Mouse (Mus musculus) CH12.LX (cell line): ENCODE measurements at regions not wholly inside any gene's neighbourhood (a gene's known extent, or its start where the extent isn't known, plus 50 kb on each side); places are given as distances from the start of the nearest gene placed in this dataset.

Source experiments
- DNase-seq: peaks from one replicate; pipeline ENCODE4 v3.0.0-alpha.2; 2013; ENCODE audit errors: extremely low read depth
- H3K27ac ChIP-seq: 2 replicates; pipeline ENCODE4 v1.5.1; 2012; ENCODE audit warnings: low read depth, mild to moderate bottlenecking, control low read depth, moderate library complexity; ENCODE audit not compliant: insufficient read depth
- H3K27me3 ChIP-seq: replicated peaks from 2 replicates; pipeline ENCODE3; 2012; ENCODE audit warnings: inconsistent platforms
- H3K36me3 ChIP-seq, 2 experiments: replicated peaks in 1 of 2; 2 replicates each; pipeline versions ENCODE3 to v1.6.1; 2012; ENCODE audit warnings: inconsistent platforms in 1 of 2, low read length in 1 of 2, mild to moderate bottlenecking in 1 of 2, mixed read lengths in 1 of 2, moderate library complexity in 1 of 2; ENCODE audit not compliant: control insufficient read depth in 1 of 2, insufficient read depth in 1 of 2
- H3K4me1 ChIP-seq, 2 experiments: 2 replicates each; pipeline ENCODE4 v1.6.1; 2012; ENCODE audit warnings: inconsistent platforms in 1 of 2, moderate library complexity in 1 of 2; ENCODE audit not compliant: insufficient read depth in 2 of 2, control insufficient read depth in 1 of 2
- H3K4me2 ChIP-seq: 2 replicates; pipeline ENCODE4 v1.6.1; 2012; ENCODE audit warnings: low read depth, mild to moderate bottlenecking, control low read depth; ENCODE audit not compliant: poor library complexity, insufficient read depth, severe bottlenecking
- H3K4me3 ChIP-seq, 3 experiments: fragments of 150-350 bp in 1 of 3; sonication (generic) in 1 of 3; replicated peaks in 1 of 3; 2 replicates each; pipeline versions ENCODE3 to v1.5.1; 2011 to 2012; ENCODE audit warnings: low read depth in 2 of 3, low read length in 2 of 3, mild to moderate bottlenecking in 2 of 3, moderate library complexity in 2 of 3, control low read depth in 1 of 3, improper control_type of control experiment in 1 of 3, inconsistent platforms in 1 of 3, mixed read lengths in 1 of 3; ENCODE audit not compliant: poor library complexity in 1 of 3
- H3K79me2 ChIP-seq: replicated peaks from 2 replicates; pipeline ENCODE4 v1.6.1; 2012; ENCODE audit warnings: mild to moderate bottlenecking, moderate library complexity; ENCODE audit not compliant: control insufficient read depth, poor library complexity, insufficient read depth, severe bottlenecking; ENCODE audit errors: extremely low read depth
- H3K9ac ChIP-seq: 2 replicates; pipeline ENCODE4 v1.6.1; 2012; ENCODE audit warnings: low read depth, mild to moderate bottlenecking, control low read depth, moderate library complexity; ENCODE audit not compliant: insufficient read depth
- H3K9me3 ChIP-seq: replicated peaks from 2 replicates; pipeline ENCODE3; 2012; ENCODE audit warnings: low read length, inconsistent platforms, mixed read lengths
- BHLHE40 ChIP-seq: IDR thresholded peaks from 2 replicates; pipeline ENCODE4 v1.6.1; 2011; ENCODE audit warnings: mild to moderate bottlenecking, low read depth, low read length, improper control_type of control experiment
- CHD1 ChIP-seq: IDR thresholded peaks from 2 replicates; pipeline ENCODE4 v1.6.1; 2012; ENCODE audit warnings: low read depth, low read length, improper control_type of control experiment, inconsistent platforms
- ELF1 ChIP-seq: IDR thresholded peaks from 2 replicates; pipeline ENCODE4 v1.6.1; 2014; ENCODE audit warnings: low read depth, mild to moderate bottlenecking, inconsistent platforms, low read length, improper control_type of control experiment
- ETS1 ChIP-seq: conservative IDR thresholded peaks from 2 replicates; pipeline ENCODE4 v1.6.1; 2012; ENCODE audit warnings: low read depth, mild to moderate bottlenecking, inconsistent platforms, low read length, improper control_type of control experiment, moderate library complexity
- GABPA ChIP-seq: IDR thresholded peaks from 2 replicates; pipeline ENCODE4 v1.6.1; 2012; ENCODE audit warnings: low read depth, low read length, improper control_type of control experiment, inconsistent platforms; ENCODE audit not compliant: insufficient replicate concordance
- JUN ChIP-seq: IDR thresholded peaks from 2 replicates; pipeline ENCODE4 v1.6.1; 2011; ENCODE audit warnings: low read depth, mild to moderate bottlenecking, low read length, improper control_type of control experiment, moderate library complexity; ENCODE audit not compliant: insufficient read depth
- JUND ChIP-seq: conservative IDR thresholded peaks from 2 replicates; pipeline ENCODE4 v1.6.1; 2011; ENCODE audit warnings: low read depth, low read length, improper control_type of control experiment
- KAT2A ChIP-seq: IDR thresholded peaks from 2 replicates; pipeline ENCODE4 v1.6.1; 2012; ENCODE audit warnings: low read length, improper control_type of control experiment, inconsistent platforms; ENCODE audit not compliant: insufficient replicate concordance
- MAFK ChIP-seq: IDR thresholded peaks from 2 replicates; pipeline ENCODE4 v1.6.1; 2011; ENCODE audit warnings: low read length, improper control_type of control experiment; ENCODE audit not compliant: insufficient replicate concordance
- MAX ChIP-seq: IDR thresholded peaks from 2 replicates; pipeline ENCODE4 v1.6.1; 2011; ENCODE audit warnings: low read length, improper control_type of control experiment
- MAZ ChIP-seq: IDR thresholded peaks from 2 replicates; pipeline ENCODE4 v1.6.1; 2012; ENCODE audit warnings: low read depth, mild to moderate bottlenecking, inconsistent platforms, low read length, improper control_type of control experiment, moderate library complexity
- MYC ChIP-seq: IDR thresholded peaks from 2 replicates; pipeline ENCODE4 v1.6.1; 2011; ENCODE audit warnings: low read depth, mild to moderate bottlenecking, improper control_type of control experiment, low read length
- NELFE ChIP-seq: IDR thresholded peaks from 2 replicates; pipeline ENCODE4 v1.6.1; 2011; ENCODE audit warnings: low read depth, low read length, improper control_type of control experiment
- PAX5 ChIP-seq: IDR thresholded peaks from 2 replicates; pipeline ENCODE4 v1.6.1; 2012; ENCODE audit warnings: low read length, inconsistent platforms, mixed read lengths
- POLR2AphosphoS2 ChIP-seq: IDR thresholded peaks from 2 replicates; pipeline ENCODE4 v1.6.1; 2011; ENCODE audit warnings: low read depth, low read length, improper control_type of control experiment
- RAD21 ChIP-seq: IDR thresholded peaks from 2 replicates; pipeline ENCODE4 v1.6.1; 2011; ENCODE audit warnings: low read depth, mild to moderate bottlenecking, low read length, improper control_type of control experiment, moderate library complexity
- RCOR1 ChIP-seq: conservative IDR thresholded peaks from 2 replicates; pipeline ENCODE4 v1.6.1; 2012; ENCODE audit warnings: low read depth, mild to moderate bottlenecking, inconsistent platforms, low read length, improper control_type of control experiment
- TCF12 ChIP-seq: IDR thresholded peaks from 2 replicates; pipeline ENCODE4 v1.6.1; 2014; ENCODE audit warnings: low read depth, mild to moderate bottlenecking, inconsistent platforms, low read length, improper control_type of control experiment
- UBTF ChIP-seq: IDR thresholded peaks from 2 replicates; pipeline ENCODE4 v1.6.1; 2012; ENCODE audit warnings: low read depth, mild to moderate bottlenecking, inconsistent platforms, low read length, improper control_type of control experiment, moderate library complexity
- USF2 ChIP-seq: conservative IDR thresholded peaks from 2 replicates; pipeline ENCODE4 v1.6.1; 2011; ENCODE audit warnings: low read depth, low read length, improper control_type of control experiment
- ZC3H11A ChIP-seq: IDR thresholded peaks from 2 replicates; pipeline ENCODE4 v1.6.1; 2012; ENCODE audit warnings: low read depth, mild to moderate bottlenecking, inconsistent platforms, low read length, improper control_type of control experiment
- dilution Hi-C: fragments of 300-500 bp; cut with MboI; formaldehyde crosslinking; loops from 2 replicates; pipeline ENCODE4 v1.14.3; 2020; ENCODE audit warnings: low sequenced_read_pairs; ENCODE audit not compliant: extremely low pct_unique_long_range_greater_than_20kb, extremely low pct_ligation_motif_present
- in situ Hi-C: fragments of 300-500 bp; cut with MboI; formaldehyde crosslinking; loops from 3 replicates; pipeline ENCODE4 v1.14.3; 2019; ENCODE audit warnings: low sequenced_read_pairs, low pct_ligation_motif_present, low pct_unique_long_range_greater_than_20kb, mixed read lengths

- H3K4me1 ChIP-seq: no peaks in the 10 kb centered on the region
- H3K4me3 ChIP-seq: no peak overlapping the region
- in situ Hi-C loops (no loop called here), dilution Hi-C loops (no loop called here)
- no peak overlapping the region for H3K9ac ChIP-seq
- no peak for DNase-seq
- peaks cover 13% of the 10 kb centered on the region for H3K9me3 ChIP-seq
- H3K27me3 ChIP-seq: no peaks in the 10 kb centered on the region
- H3K27ac ChIP-seq: no peak overlapping the region
- no peak overlapping the region for H3K4me2 ChIP-seq
- no peak for TF ChIP-seq BHLHE40
- no peak for TF ChIP-seq USF2
- TF ChIP-seq MYC: no peak
- TF ChIP-seq RCOR1: no peak
- TF ChIP-seq CHD1: no peak
- no peak for TF ChIP-seq PAX5
- TF ChIP-seq MAFK: no peak
- TF ChIP-seq ETS1: no peak
- no peak for TF ChIP-seq ZC3H11A
- TF ChIP-seq KAT2A: no peak
- TF ChIP-seq NELFE: no peak
- TF ChIP-seq MAX: no peak
- TF ChIP-seq TCF12: no peak
- TF ChIP-seq JUND: no peak
- TF ChIP-seq UBTF: no peak
- no peak for TF ChIP-seq POLR2AphosphoS2
- no peak for TF ChIP-seq JUN
- no peak for TF ChIP-seq MAZ
- no peak for TF ChIP-seq ELF1
- no peak for TF ChIP-seq RAD21
- no peaks in the 10 kb centered on the region for H3K79me2 ChIP-seq
- H3K36me3 ChIP-seq: no peaks in the 10 kb centered on the region
These were observed 331.2 kb upstream of the Zfp462 start for GRCm38 (mm10) chr4:54613611-54614010.

DNA sequence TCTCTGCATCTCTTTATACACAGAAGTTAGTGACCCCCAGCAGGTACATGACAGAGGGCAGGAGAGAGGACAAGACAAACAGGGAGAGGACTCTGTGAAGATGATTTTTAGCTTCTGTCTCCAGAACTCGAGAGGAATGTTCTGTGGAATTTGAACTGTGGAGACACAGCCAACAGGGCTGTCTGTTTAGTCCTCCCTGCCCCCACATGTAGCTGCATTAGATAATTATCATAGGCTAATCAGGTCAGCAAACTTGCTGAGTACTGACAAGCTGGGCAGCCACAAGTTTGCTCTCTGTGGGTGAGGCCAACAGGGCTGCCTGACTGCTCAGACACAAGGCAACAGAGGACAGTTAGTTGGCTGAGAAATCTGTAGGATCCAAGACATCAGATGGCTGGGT is 329.0 kb upstream of the Zfp462 start:
- H3K4me2 ChIP-seq: no peak overlapping the region
- no peaks in the 10 kb centered on the region for H3K27me3 ChIP-seq
- H3K79me2 ChIP-seq: no peaks in the 10 kb centered on the region
- H3K9me3 ChIP-seq: peaks cover 11% of the 10 kb centered on the region
- H3K4me1 ChIP-seq: no peaks in the 10 kb centered on the region
- in situ Hi-C loops (no loop called here), dilution Hi-C loops (no loop called here)
- H3K36me3 ChIP-seq: no peaks in the 10 kb centered on the region
- H3K4me3 ChIP-seq: no peak overlapping the region
- no peak for DNase-seq
- TF ChIP-seq GABPA: no peak
- no peak for TF ChIP-seq RAD21
- H3K27ac ChIP-seq: no peak overlapping the region
- no peak overlapping the region for H3K9ac ChIP-seq
